Mouse (Mus musculus) retina, embryonic 14.5 days (tissue): ENCODE data around the gene Elob.

Source experiments
- DNase-seq: peaks from one replicate; pipeline ENCODE4 v3.0.0-alpha.2; 2015; ENCODE audit warnings: low spot score

Gene Elob

GRCm38 (mm10) chr17:23783352-23783751 is 45.6 kb downstream of the Elob start:
- no peak for DNase-seq

GRCm38 (mm10) chr17:23778447-23778846 is 50.5 kb downstream of the Elob start:
- DNase-seq = no peak

DNA sequence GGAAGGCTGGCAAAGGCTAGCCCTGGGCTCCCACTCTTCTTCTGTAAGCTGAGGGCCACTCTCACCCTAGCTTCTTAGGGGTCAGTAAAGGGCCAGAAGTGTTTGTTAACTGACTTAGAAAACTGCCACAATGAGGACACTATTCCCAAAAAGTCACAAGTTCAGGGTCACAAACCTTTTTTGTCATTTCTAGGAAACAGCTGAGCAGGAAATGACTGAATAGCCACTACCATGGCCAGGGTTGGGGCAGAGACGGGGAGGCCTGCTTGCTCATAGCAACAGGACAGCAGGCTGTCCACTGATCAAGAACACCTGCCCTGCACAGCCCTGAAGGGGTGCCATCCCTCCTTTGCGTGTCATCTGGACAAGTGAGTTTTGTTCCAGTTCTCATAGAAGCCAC is 51.8 kb downstream of the Elob start:
- DNase-seq = no peak

GRCm38 (mm10) chr17:23776216-23776615 is 52.7 kb downstream of the Elob start:
- DNase-seq = no peak
